Mouse (Mus musculus): ENCODE results near the gene Gm5773.
"Not testable (repeated sequence)": the region's sequence is repeated elsewhere in the genome, so short reads cannot be mapped to it uniquely, and the experiment has no call there.

Gm5773 gene

GRCm38 (mm10) chr3:93772700-93773099 is at the start of gene Gm5773:
TSS of gene Gm5773 (plus strand) at chr3:93773000.
- DNase-seq, result not testable (repeated sequence)

GRCm38 (mm10) chr3:93745475-93745874 is 27.3 kb upstream of the Gm5773 start:
- DNase-seq, result not testable (repeated sequence)

GRCm38 (mm10) chr3:93754022-93754421 is 18.8 kb upstream of the Gm5773 start:
- DNase-seq, result not testable (repeated sequence)

- DNase-seq, result not testable (repeated sequence)
Observed at GRCm38 (mm10) chr3:93796098-93796497, 23.3 kb downstream of the Gm5773 start, which contains the start of gene Tdpoz4. TSS of gene Tdpoz4 (plus strand) at chr3:93796398.

- not testable (repeated sequence) for DNase-seq
Observed at GRCm38 (mm10) chr3:93813341-93813740, 40.5 kb downstream of the Gm5773 start.
